Mouse (Mus musculus) bone marrow macrophage, adult 2 months (primary cell): ENCODE data around the gene Sema3a.

Experiments
- CTCF ChIP-seq: IDR thresholded peaks from 2 replicates; pipeline ENCODE4 v1.5.1; 2012; ENCODE audit warnings: low read depth, mild to moderate bottlenecking, low read length, moderate library complexity
- POLR2A ChIP-seq: IDR thresholded peaks from 2 replicates; pipeline ENCODE4 v1.6.1; 2012; ENCODE audit warnings: mild to moderate bottlenecking, low read depth, low read length, borderline replicate concordance

GRCm38 (mm10) chr5:13549080-13549479 is 423.9 kb downstream of the Sema3a start:
- no peak for TF ChIP-seq CTCF
- no peak for TF ChIP-seq POLR2A
